Mouse (Mus musculus) C2C12 (cell line): ENCODE results near the gene Plekhm1. TPM values are rescaled to one million over a fixed set of nuclear protein-coding genes. Genes with fewer than 3 reads are reported as not detected.

Experiments
- H3K27me3 ChIP-seq: one replicate; pipeline ENCODE4 v1.6.1; 2011; ENCODE audit not compliant: control insufficient read depth, insufficient read depth, insufficient read length
- H3K36me3 ChIP-seq: one replicate; pipeline ENCODE4 v1.6.1; 2011; ENCODE audit not compliant: control insufficient read depth, insufficient read depth
- H3K4me3 ChIP-seq: one replicate; pipeline ENCODE4 v1.5.1; 2011; ENCODE audit warnings: mild to moderate bottlenecking, control low read depth; ENCODE audit not compliant: poor library complexity, insufficient read depth, severe bottlenecking
- H3K79me2 ChIP-seq: one replicate; pipeline ENCODE4 v1.6.1; 2011; ENCODE audit not compliant: control insufficient read depth, insufficient read depth
- H3K79me3 ChIP-seq: one replicate; pipeline ENCODE4 v1.6.1; 2011; ENCODE audit warnings: low read depth, control low read depth
- H3ac ChIP-seq: one replicate; pipeline ENCODE3; 2011; ENCODE audit warnings: low read depth; ENCODE audit not compliant: control insufficient read depth, insufficient read length
- CEBPB ChIP-seq: IDR thresholded peaks from one replicate; pipeline ENCODE4 v1.6.1; 2011; ENCODE audit warnings: low read depth, mild to moderate bottlenecking, control low read depth, moderate library complexity
- CTCF ChIP-seq: IDR thresholded peaks from one replicate; pipeline ENCODE4 v1.5.1; 2011; ENCODE audit not compliant: control insufficient read depth, insufficient read depth, insufficient read length
- FOSL1 ChIP-seq: IDR thresholded peaks from one replicate; pipeline ENCODE4 v1.8.0; 2011; ENCODE audit warnings: mild to moderate bottlenecking, low read length; ENCODE audit not compliant: poor library complexity, insufficient read depth, severe bottlenecking
- MAX ChIP-seq: IDR thresholded peaks from one replicate; pipeline ENCODE4 v1.6.1; 2011; ENCODE audit warnings: mild to moderate bottlenecking, control low read depth
- MYOD1 ChIP-seq: IDR thresholded peaks from one replicate; pipeline ENCODE4 v1.6.1; 2011; ENCODE audit warnings: low read depth; ENCODE audit not compliant: control insufficient read depth, insufficient read length
- MYOG ChIP-seq: IDR thresholded peaks from one replicate; pipeline ENCODE4 v1.6.1; 2011; ENCODE audit not compliant: control insufficient read depth, insufficient read length; ENCODE audit errors: extremely low read depth
- USF1 ChIP-seq: IDR thresholded peaks from one replicate; pipeline ENCODE4 v1.6.1; 2011; ENCODE audit warnings: low read depth, mild to moderate bottlenecking, control low read depth, moderate library complexity
- polyA plus RNA-seq: library from polyadenylated mRNA; unstranded; fragments of >200 nt; fragmentation: generic; extraction: Trizol; gene quantifications from one replicate; pipeline ENCODE4 v1.2.1, GENCODE M21; 2012; ENCODE audit warnings: missing spikeins

Gene Plekhm1
- polyA plus RNA-seq, 1 experiment = 7.1 TPM

GRCm38 (mm10) chr11:103359122-103359521 lies 53.4 kb downstream of the Plekhm1 start:
- Histone ChIP-seq H3K4me3 (no peak overlapping the region), H3K27me3 (peaks cover 12% of the 10 kb centered on the region), H3K36me3 (no peaks in the 10 kb centered on the region), H3K79me3 (no peaks in the 10 kb centered on the region), H3K79me2 (no peaks in the 10 kb centered on the region), H3ac (peak overlapping the region; percentile 19)
- TF ChIP-seq MAX = peak; percentile 52
- TF ChIP-seq FOSL1 = no peak
- no peak for TF ChIP-seq MYOD1
- TF ChIP-seq MYOG = no peak
- peak; percentile 94 for TF ChIP-seq CTCF
- peak; percentile 28 for TF ChIP-seq USF1
- no peak for TF ChIP-seq CEBPB

- no peak overlapping the region for H3K4me3 ChIP-seq
- H3K27me3 ChIP-seq = peaks cover 12% of the 10 kb centered on the region
- no peak overlapping the region for H3ac ChIP-seq
- no peaks in the 10 kb centered on the region for H3K36me3 ChIP-seq
- TF ChIP-seq MYOG = no peak
- no peak for TF ChIP-seq FOSL1
- TF ChIP-seq CTCF = no peak
- no peak for TF ChIP-seq MYOD1
- no peak for TF ChIP-seq USF1
- TF ChIP-seq MAX = no peak
- TF ChIP-seq CEBPB = no peak
- H3K79me3 ChIP-seq = no peaks in the 10 kb centered on the region
- H3K79me2 ChIP-seq = no peaks in the 10 kb centered on the region
Observed at GRCm38 (mm10) chr11:103358316-103358715, 54.2 kb downstream of the Plekhm1 start.

GRCm38 (mm10) chr11:103357710-103358109 lies 54.8 kb downstream of the Plekhm1 start:
- H3ac ChIP-seq = no peak overlapping the region
- no peak for TF ChIP-seq CEBPB
- no peak for TF ChIP-seq MYOG
- TF ChIP-seq USF1 = no peak
- no peak for TF ChIP-seq MYOD1
- no peak for TF ChIP-seq MAX
- no peak for TF ChIP-seq CTCF
- no peak for TF ChIP-seq FOSL1
- H3K27me3 ChIP-seq = peaks cover 12% of the 10 kb centered on the region
- H3K79me3 ChIP-seq = no peaks in the 10 kb centered on the region
- H3K79me2 ChIP-seq = no peaks in the 10 kb centered on the region
- H3K4me3 ChIP-seq = no peak overlapping the region
- H3K36me3 ChIP-seq = no peaks in the 10 kb centered on the region

GRCm38 (mm10) chr11:103356938-103357670 lies 55.4 kb downstream of the Plekhm1 start:
- TF ChIP-seq MAX = no peak
- no peak for TF ChIP-seq CTCF
- no peak for TF ChIP-seq MYOD1
- no peak overlapping the region for H3ac ChIP-seq
- peaks cover 12% of the 10 kb centered on the region for H3K27me3 ChIP-seq
- H3K79me2 ChIP-seq = no peaks in the 10 kb centered on the region
- H3K79me3 ChIP-seq = no peaks in the 10 kb centered on the region
- H3K36me3 ChIP-seq = no peaks in the 10 kb centered on the region
- H3K4me3 ChIP-seq = no peak overlapping the region

GRCm38 (mm10) chr11:103356032-103356571 lies 56.4 kb downstream of the Plekhm1 start:
- H3K79me3 ChIP-seq = no peaks in the 10 kb centered on the region
- no peaks in the 10 kb centered on the region for H3K79me2 ChIP-seq
- TF ChIP-seq MAX (no peak), FOSL1 (no peak), USF1 (no peak), CEBPB (no peak), MYOD1 (no peak), MYOG (no peak), CTCF (no peak)
- no peaks in the 10 kb centered on the region for H3K36me3 ChIP-seq
- no peak overlapping the region for H3K4me3 ChIP-seq
- H3K27me3 ChIP-seq = peaks cover 12% of the 10 kb centered on the region
- no peak overlapping the region for H3ac ChIP-seq
